Mouse (Mus musculus): Measurements from ENCODE around the gene Eps8l3. TPM values are rescaled to one million over a fixed set of nuclear protein-coding genes. Genes with fewer than 3 reads are reported as not detected.

The Eps8l3 gene
- polyA plus RNA-seq, 1 experiment, result not detected

DNA sequence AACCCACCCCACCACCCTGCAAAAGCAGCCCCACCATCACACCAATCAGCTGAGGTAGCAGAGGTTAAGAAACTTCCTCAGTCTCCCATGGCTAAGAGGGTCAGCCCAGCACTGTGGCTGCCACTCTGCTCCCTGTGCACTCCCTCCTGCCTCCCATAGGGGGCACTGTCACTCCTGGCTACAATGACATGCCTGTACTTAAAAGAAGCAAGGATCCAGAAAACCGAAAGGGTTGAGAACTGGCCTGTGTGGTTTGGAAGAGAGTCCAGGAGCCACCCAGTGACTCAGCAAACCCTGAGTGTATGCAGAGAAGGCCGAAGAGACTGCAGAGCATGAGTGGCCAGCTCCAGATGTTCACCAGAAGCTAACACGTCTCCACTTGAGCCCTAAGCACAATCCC is 62.4 kb downstream of the Eps8l3 start:
- no peak overlapping the region for H3K4me3 ChIP-seq (ENCODE audit: insufficient read depth, low read depth, low read length)
- peaks cover 6% of the 10 kb centered on the region for H3K4me1 ChIP-seq (ENCODE audit: control insufficient read depth, insufficient read depth, insufficient read length, low read length)
- H3K27ac ChIP-seq (replicated peaks; ENCODE audit: low read depth, low read length), result 0 out of 2 replicates have a peak overlapping the region, but pooled peaks have one; percentile 20

DNA sequence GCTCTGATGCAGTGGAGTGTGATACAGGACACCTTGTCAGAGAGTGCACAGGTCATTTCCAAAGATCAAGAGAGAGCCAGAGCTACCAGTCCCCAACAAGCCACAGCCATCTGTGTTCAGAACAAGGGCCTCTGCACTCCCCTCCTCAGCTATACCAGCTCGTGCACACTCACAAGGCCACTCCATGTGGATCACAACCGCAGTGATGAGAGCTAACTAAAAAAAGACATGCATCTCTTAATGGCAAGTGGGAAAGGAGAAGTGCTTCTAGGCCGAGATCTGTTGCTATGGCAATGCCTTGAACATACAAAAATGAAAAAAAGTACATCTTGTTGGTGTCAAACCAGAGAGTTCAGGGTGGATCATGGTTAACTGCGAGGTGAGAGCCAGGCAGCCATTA is 62.8 kb downstream of the Eps8l3 start:
- H3K27ac ChIP-seq (replicated peaks; ENCODE audit: low read depth, low read length), result 0 out of 2 replicates have a peak overlapping the region, but pooled peaks have one; percentile 20
- peaks cover 6% of the 10 kb centered on the region for H3K4me1 ChIP-seq (ENCODE audit: control insufficient read depth, insufficient read depth, insufficient read length, low read length)
- H3K4me3 ChIP-seq (ENCODE audit: insufficient read depth, low read depth, low read length), result no peak overlapping the region

DNA sequence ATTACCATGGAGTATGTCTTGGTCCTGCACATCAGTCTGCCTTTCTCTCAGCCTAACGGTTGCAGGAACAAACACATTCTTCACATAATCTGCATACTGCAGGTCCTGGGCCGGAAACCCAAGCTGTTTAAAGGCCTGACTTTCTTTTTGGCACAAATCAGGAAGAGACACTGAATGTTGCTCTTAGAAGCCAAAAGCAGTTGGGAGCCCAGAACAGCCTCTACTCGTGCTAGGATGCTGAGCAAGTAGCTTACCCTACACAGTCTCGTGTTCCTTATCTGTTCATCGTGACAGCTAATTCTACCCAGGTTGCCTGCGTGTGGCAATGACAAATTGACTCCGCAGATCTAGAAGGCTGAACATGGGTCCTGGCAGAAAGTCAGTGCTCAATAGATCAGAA is 63.5 kb downstream of the Eps8l3 start:
- Histone ChIP-seq H3K4me1 (ENCODE audit: control insufficient read depth, insufficient read depth, insufficient read length, low read length) (peaks cover 6% of the 10 kb centered on the region), H3K27ac (replicated peaks; ENCODE audit: low read depth, low read length) (no peak overlapping the region), H3K4me3 (ENCODE audit: insufficient read depth, low read depth, low read length) (no peak overlapping the region)

DNA sequence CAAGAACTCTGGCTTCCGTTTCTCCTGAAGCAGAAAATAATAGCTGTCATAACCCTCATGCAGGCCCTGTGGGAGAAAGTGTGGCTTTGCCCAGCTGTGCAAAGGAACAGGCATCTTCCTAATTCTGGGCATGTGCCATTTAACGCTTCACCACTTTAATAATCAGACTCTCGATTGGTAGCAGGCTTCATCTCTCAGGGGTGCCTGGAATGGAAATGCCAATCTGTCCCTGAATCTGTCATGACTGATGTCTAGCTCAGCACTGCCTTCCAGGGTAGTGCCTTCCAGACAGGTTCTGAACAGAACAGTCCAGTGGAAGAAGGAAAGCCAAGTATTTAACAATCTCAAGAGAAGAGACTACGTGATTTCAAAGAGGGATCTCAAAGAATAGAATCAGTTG is 64.2 kb downstream of the Eps8l3 start:
- no peak overlapping the region for H3K4me3 ChIP-seq (ENCODE audit: insufficient read depth, low read depth, low read length)
- H3K27ac ChIP-seq (replicated peaks; ENCODE audit: low read depth, low read length), result no peak overlapping the region
- H3K4me1 ChIP-seq (ENCODE audit: control insufficient read depth, insufficient read depth, insufficient read length, low read length), result peaks cover 6% of the 10 kb centered on the region

Other genes with a start within 250 kb of the Eps8l3 start
- gene Gm10961, start 245.9 kb upstream of the Eps8l3 start, polyA plus RNA-seq (2012; ENCODE audit: insufficient read depth, insufficient read length, missing spikeins), result not detected in 2 replicates
- 21.9 and 27.7 TPM in 2 replicates for gene Strip1, start 245.5 kb upstream of the Eps8l3 start, polyA plus RNA-seq (2012; ENCODE audit: insufficient read depth, insufficient read length, missing spikeins)
- 510 and 528 TPM in 2 replicates for gene Ahcyl1, start 180.7 kb upstream of the Eps8l3 start, polyA plus RNA-seq (2012; ENCODE audit: insufficient read depth, insufficient read length, missing spikeins)
- 5.6 and 14.8 TPM in 2 replicates for gene Csf1, start 116.8 kb upstream of the Eps8l3 start, polyA plus RNA-seq (2012; ENCODE audit: insufficient read depth, insufficient read length, missing spikeins)
- 117 and 121 TPM in 2 replicates for gene Gstm5, start 18.6 kb downstream of the Eps8l3 start, polyA plus RNA-seq (2012; ENCODE audit: insufficient read depth, insufficient read length, missing spikeins)
- gene Gstm7, start 54.6 kb downstream of the Eps8l3 start, polyA plus RNA-seq (2012; ENCODE audit: insufficient read depth, insufficient read length, missing spikeins), result 10.3 and 15.8 TPM in 2 replicates
- 3.1 and 7.9 TPM in 2 replicates for gene Gstm6, start 66.5 kb downstream of the Eps8l3 start, polyA plus RNA-seq (2012; ENCODE audit: insufficient read depth, insufficient read length, missing spikeins)
- gene Gstm3, start 92.1 kb downstream of the Eps8l3 start, polyA plus RNA-seq (2012; ENCODE audit: insufficient read depth, insufficient read length, missing spikeins), result not detected in 2 replicates
- 116 and 122 TPM in 2 replicates for gene Gstm2, start 109.2 kb downstream of the Eps8l3 start, polyA plus RNA-seq (2012; ENCODE audit: insufficient read depth, insufficient read length, missing spikeins)
- gene Gstm1, start 140.7 kb downstream of the Eps8l3 start, polyA plus RNA-seq (2012; ENCODE audit: insufficient read depth, insufficient read length, missing spikeins), result 393 and 398 TPM in 2 replicates
- 17.4 and 30.2 TPM in 2 replicates for gene Gstm4, start 167.7 kb downstream of the Eps8l3 start, polyA plus RNA-seq (2012; ENCODE audit: insufficient read depth, insufficient read length, missing spikeins)
- 13.5 and 16.4 TPM in 2 replicates for gene Ampd2, start 209.4 kb downstream of the Eps8l3 start, polyA plus RNA-seq (2012; ENCODE audit: insufficient read depth, insufficient read length, missing spikeins)
- not detected in 2 replicates for gene Gnat2, start 215.6 kb downstream of the Eps8l3 start, polyA plus RNA-seq (2012; ENCODE audit: insufficient read depth, insufficient read length, missing spikeins)

Data from brown adipose tissue, adult 24 weeks (tissue).